Mouse (Mus musculus): ENCODE measurements around the gene Etfa. TPM values are rescaled to one million over a fixed set of nuclear protein-coding genes. Genes with fewer than 3 reads are reported as not detected.

Etfa gene
- total and polyA plus RNA-seq, 2 experiments from 2014 or later = 11.5 to 99.1 TPM

GRCm38 (mm10) chr9:55429242-55429975, 82.6 kb downstream of the Etfa start:
- H3K4me2 ChIP-seq (ENCODE audit: low read depth, low read length, poor library complexity, severe bottlenecking) = 0 out of 2 replicates have a peak overlapping the region, but pooled peaks have one; percentile 24
- no peak overlapping the region for H3K27ac ChIP-seq (ENCODE audit: low read depth, low read length)
- no peaks in the 10 kb centered on the region for H3K27me3 ChIP-seq (ENCODE audit: insufficient read depth, low read length)
- peak; percentile 90 for TF ChIP-seq CTCF (IDR thresholded peaks at IDR 0.05)
- H3K36me3 ChIP-seq (ENCODE audit: insufficient read depth, low read length) = no peaks in the 10 kb centered on the region
- 34% methylated on average over 12 of the region's 12 CpGs for WGBS
- no peak overlapping the region for H3K9ac ChIP-seq (replicated peaks; ENCODE audit: low read length, poor library complexity, severe bottlenecking)
- DNase-seq (ENCODE audit: low spot score) (peak; percentile 88), ATAC-seq (ENCODE audit: low FRiP score) (peak; percentile 72; the same call in 1 of the 2 replicates)
- no peak overlapping the region for H3K4me3 ChIP-seq (ENCODE audit: low read depth, low read length)
- no peaks in the 10 kb centered on the region for H3K9me3 ChIP-seq (ENCODE audit: low read length)
- H3K4me1 ChIP-seq (ENCODE audit: insufficient read depth, low read length) = no peaks in the 10 kb centered on the region

GRCm38 (mm10) chr9:55425271-55425810, 86.7 kb downstream of the Etfa start:
- DNase-seq (ENCODE audit: low spot score) (no peak), ATAC-seq (ENCODE audit: low FRiP score) (no peak)
- Histone ChIP-seq H3K27me3 (ENCODE audit: insufficient read depth, low read length) (no peaks in the 10 kb centered on the region), H3K36me3 (ENCODE audit: insufficient read depth, low read length) (peaks cover 4% of the 10 kb centered on the region; the same call in 1 of the 2 replicates), H3K4me2 (ENCODE audit: low read depth, low read length, poor library complexity, severe bottlenecking) (no peak overlapping the region), H3K27ac (ENCODE audit: low read depth, low read length) (no peak overlapping the region), H3K9me3 (ENCODE audit: low read length) (no peaks in the 10 kb centered on the region), H3K4me3 (ENCODE audit: low read depth, low read length) (no peak overlapping the region), H3K4me1 (ENCODE audit: insufficient read depth, low read length) (no peaks in the 10 kb centered on the region), H3K9ac (replicated peaks; ENCODE audit: low read length, poor library complexity, severe bottlenecking) (no peak overlapping the region)
- WGBS = 69% methylated on average over 7 of the region's 7 CpGs
- TF ChIP-seq CTCF (IDR thresholded peaks at IDR 0.05) = no peak

GRCm38 (mm10) chr9:55423451-55424424, 88.3 kb downstream of the Etfa start:
- 0 out of 2 replicates have a peak overlapping the region, but pooled peaks have one; percentile 13 for H3K9ac ChIP-seq (replicated peaks; ENCODE audit: low read length, poor library complexity, severe bottlenecking)
- H3K4me2 ChIP-seq (ENCODE audit: low read depth, low read length, poor library complexity, severe bottlenecking) = no peak overlapping the region
- H3K4me1 ChIP-seq (ENCODE audit: insufficient read depth, low read length) = no peaks in the 10 kb centered on the region
- H3K27ac ChIP-seq (ENCODE audit: low read depth, low read length) = no peak overlapping the region
- H3K36me3 ChIP-seq (ENCODE audit: insufficient read depth, low read length) = peaks cover 4% of the 10 kb centered on the region; the same call in 1 of the 2 replicates
- ATAC-seq (ENCODE audit: low FRiP score) = no peak
- H3K9me3 ChIP-seq (ENCODE audit: low read length) = no peaks in the 10 kb centered on the region
- H3K4me3 ChIP-seq (ENCODE audit: low read depth, low read length) = no peak overlapping the region
- WGBS = 72% methylated on average over 14 of the region's 14 CpGs
- no peak for TF ChIP-seq CTCF (IDR thresholded peaks at IDR 0.05)
- H3K27me3 ChIP-seq (ENCODE audit: insufficient read depth, low read length) = no peaks in the 10 kb centered on the region
- DNase-seq (ENCODE audit: low spot score) = no peak

GRCm38 (mm10) chr9:55421786-55422185, 90.3 kb downstream of the Etfa start:
- Histone ChIP-seq H3K27me3 (ENCODE audit: insufficient read depth, low read length) (no peaks in the 10 kb centered on the region), H3K36me3 (ENCODE audit: insufficient read depth, low read length) (peaks cover 9% of the 10 kb centered on the region; the same call in 1 of the 2 replicates), H3K9ac (replicated peaks; ENCODE audit: low read length, poor library complexity, severe bottlenecking) (no peak overlapping the region), H3K4me3 (ENCODE audit: low read depth, low read length) (no peak overlapping the region), H3K9me3 (ENCODE audit: low read length) (no peaks in the 10 kb centered on the region), H3K4me1 (ENCODE audit: insufficient read depth, low read length) (no peaks in the 10 kb centered on the region), H3K27ac (ENCODE audit: low read depth, low read length) (no peak overlapping the region), H3K4me2 (ENCODE audit: low read depth, low read length, poor library complexity, severe bottlenecking) (no peak overlapping the region)
- 89% methylated on average over 3 of the region's 3 CpGs for WGBS
- no peak for TF ChIP-seq CTCF (IDR thresholded peaks at IDR 0.05)
- ATAC-seq (ENCODE audit: low FRiP score) (no peak), DNase-seq (ENCODE audit: low spot score) (no peak)

- DNase-seq (ENCODE audit: low spot score) = no peak
- no peak overlapping the region for H3K9ac ChIP-seq (replicated peaks; ENCODE audit: low read length, poor library complexity, severe bottlenecking)
- no peaks in the 10 kb centered on the region for H3K36me3 ChIP-seq (ENCODE audit: insufficient read depth, low read length)
- no peak overlapping the region for H3K27ac ChIP-seq (ENCODE audit: low read depth, low read length)
- no peak for TF ChIP-seq CTCF (IDR thresholded peaks at IDR 0.05)
- no peak for ATAC-seq (ENCODE audit: low FRiP score)
- H3K27me3 ChIP-seq (ENCODE audit: insufficient read depth, low read length) = no peaks in the 10 kb centered on the region
- H3K4me3 ChIP-seq (ENCODE audit: low read depth, low read length) = no peak overlapping the region
- H3K4me1 ChIP-seq (ENCODE audit: insufficient read depth, low read length) = no peaks in the 10 kb centered on the region
- H3K4me2 ChIP-seq (ENCODE audit: low read depth, low read length, poor library complexity, severe bottlenecking) = no peak overlapping the region
- 37% methylated on average over 6 of the region's 6 CpGs for WGBS
- no peaks in the 10 kb centered on the region for H3K9me3 ChIP-seq (ENCODE audit: low read length)
These were observed 100.9 kb downstream of the Etfa start for GRCm38 (mm10) chr9:55411154-55411553.

Data from midbrain, postnatal 0 days (tissue).